Mouse (Mus musculus) lung, embryonic 14.5 days (tissue): ENCODE measurements around the gene Elmo1. TPM values are rescaled to one million over a fixed set of nuclear protein-coding genes. Genes with fewer than 3 reads are reported as not detected.

Experiments
- ATAC-seq: fragments of 200-750 bp; cut with Nextera tagmentation; 2 replicates; pipeline ENCODE4 v1.8.0; 2017; ENCODE audit warnings: mild to moderate bottlenecking, moderate TSS enrichment, moderate library complexity; ENCODE audit not compliant: insufficient read depth
- DNase-seq: peaks from one replicate; pipeline ENCODE4 v3.0.0-alpha.2; 2015
- H3K27ac ChIP-seq: fragments of 300-500 bp; sonication (generic); 2 replicates; pipeline ENCODE4 v1.5.1; 2014; ENCODE audit warnings: low read depth, mild to moderate bottlenecking, moderate library complexity
- H3K27me3 ChIP-seq: fragments of 300-500 bp; sonication (generic); 2 replicates; pipeline ENCODE4 v1.6.1; 2014; ENCODE audit warnings: low read length, control low read depth; ENCODE audit not compliant: insufficient read depth
- H3K36me3 ChIP-seq: fragments of 300-500 bp; sonication (generic); 2 replicates; pipeline ENCODE4 v1.6.1; 2014; ENCODE audit warnings: control low read depth; ENCODE audit not compliant: insufficient read depth
- H3K4me1 ChIP-seq: fragments of 300-500 bp; sonication (generic); 2 replicates; pipeline ENCODE4 v1.6.1; 2014; ENCODE audit warnings: antibody characterized with exemption, control low read depth; ENCODE audit not compliant: insufficient read depth
- H3K4me2 ChIP-seq: fragments of 300-500 bp; sonication (generic); 2 replicates; pipeline ENCODE4 v1.6.1; 2014; ENCODE audit warnings: mild to moderate bottlenecking
- H3K4me3 ChIP-seq: fragments of 300-500 bp; sonication (generic); 2 replicates; pipeline ENCODE4 v1.5.1; 2014; ENCODE audit warnings: low read depth, low read length
- H3K9ac ChIP-seq: fragments of 300-500 bp; sonication (generic); 2 replicates; pipeline ENCODE4 v1.6.1; 2014
- H3K9me3 ChIP-seq: fragments of 300-500 bp; sonication (generic); 2 replicates; pipeline ENCODE4 v1.6.1; 2016; ENCODE audit warnings: low read depth, low read length, control low read depth
- CTCF ChIP-seq: IDR thresholded peaks from 2 replicates; pipeline ENCODE4 v1.5.1; 2016; ENCODE audit warnings: antibody characterized with exemption, low read depth
- WGBS: fragments of 180-500 bp; shearing (Covaris S2); extraction: QIAGEN DNeasy Blood & Tissue Kit; methylation state at CpG from one replicate; pipeline ENCODE4 v1.1.7; 2014; 5-methylcytosine and 5-hydroxymethylcytosine counted together
- polyA plus RNA-seq: library from polyadenylated mRNA; unstranded; fragments of >200 nt; fragmentation: Nextera tagmentation; extraction: Ambion mirVana; gene quantifications from 2 replicates; pipeline ENCODE4 v1.2.1, GENCODE M21; 2014

Gene Elmo1
- polyA plus RNA-seq, 1 experiment from 2014 or later, result 37.8 TPM

GRCm38 (mm10) chr13:20489698-20490417 lies 399.5 kb downstream of the Elmo1 start:
- ATAC-seq, result peak; percentile 66; the same call in 1 of the 2 replicates
- Histone ChIP-seq H3K36me3 (no peaks in the 10 kb centered on the region), H3K4me3 (no peak overlapping the region), H3K9ac (no peak overlapping the region), H3K27ac (no peak overlapping the region), H3K27me3 (no peaks in the 10 kb centered on the region), H3K4me2 (no peak overlapping the region), H3K9me3 (no peaks in the 10 kb centered on the region), H3K4me1 (no peaks in the 10 kb centered on the region)
- DNase-seq, result peak; percentile 81
- 65% methylated on average over 8 of the region's 8 CpGs for WGBS
- TF ChIP-seq CTCF, result peak; percentile 78

DNA sequence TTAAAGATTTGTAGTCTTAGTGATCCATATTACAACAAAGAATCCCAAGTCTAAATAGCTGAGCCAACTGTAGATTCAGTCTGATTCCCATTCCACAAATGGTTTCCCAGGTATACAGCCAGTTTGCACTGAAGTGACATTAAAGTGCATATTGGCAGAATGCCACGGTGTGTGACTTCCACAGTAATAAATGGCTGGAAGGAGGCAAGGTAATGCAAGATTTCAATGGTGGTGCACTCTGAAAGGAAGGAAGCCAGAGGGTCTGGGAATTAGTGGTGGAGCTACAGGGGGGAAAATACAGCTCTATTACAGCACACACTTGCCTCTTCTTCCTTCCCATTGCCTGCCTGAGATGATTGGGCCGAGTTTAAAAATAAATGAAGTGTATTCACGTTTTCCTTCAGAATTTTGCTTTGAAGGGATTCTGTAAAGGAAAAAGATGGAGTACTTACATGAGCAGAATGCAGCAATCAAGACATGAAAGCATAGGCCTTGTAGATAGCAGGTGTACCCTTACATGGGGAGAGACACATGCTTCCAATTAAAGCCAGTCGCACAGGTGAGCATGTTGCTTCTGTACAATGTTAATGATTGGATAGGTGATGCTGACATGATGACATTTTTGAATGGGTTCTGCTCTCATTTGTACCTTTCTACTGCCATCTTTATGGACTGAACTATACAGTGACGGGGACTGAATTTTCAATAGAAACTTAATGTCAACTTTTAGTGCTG lies 400.6 kb downstream of the Elmo1 start:
- no peaks in the 10 kb centered on the region for H3K36me3 ChIP-seq
- no peaks in the 10 kb centered on the region for H3K9me3 ChIP-seq
- H3K4me3 ChIP-seq, result no peak overlapping the region
- no peaks in the 10 kb centered on the region for H3K4me1 ChIP-seq
- H3K4me2 ChIP-seq, result no peak overlapping the region
- DNase-seq, result peak; percentile 61
- TF ChIP-seq CTCF, result no peak
- no peak for ATAC-seq
- WGBS, result 61% methylated on average over 5 of the region's 5 CpGs
- H3K27me3 ChIP-seq, result no peaks in the 10 kb centered on the region
- no peak overlapping the region for H3K9ac ChIP-seq
- H3K27ac ChIP-seq, result no peak overlapping the region

- DNase-seq (peak; percentile 4), ATAC-seq (no peak)
- Histone ChIP-seq H3K36me3 (no peaks in the 10 kb centered on the region), H3K9me3 (no peaks in the 10 kb centered on the region), H3K4me3 (no peak overlapping the region), H3K9ac (no peak overlapping the region), H3K4me1 (no peaks in the 10 kb centered on the region), H3K27me3 (no peaks in the 10 kb centered on the region), H3K4me2 (no peak overlapping the region), H3K27ac (no peak overlapping the region; the same call in 1 of the 2 replicates)
- TF ChIP-seq CTCF, result no peak
- WGBS, result 38% methylated on average over 3 of the region's 3 CpGs
These were observed 401.3 kb downstream of the Elmo1 start for GRCm38 (mm10) chr13:20491666-20492065.

DNA sequence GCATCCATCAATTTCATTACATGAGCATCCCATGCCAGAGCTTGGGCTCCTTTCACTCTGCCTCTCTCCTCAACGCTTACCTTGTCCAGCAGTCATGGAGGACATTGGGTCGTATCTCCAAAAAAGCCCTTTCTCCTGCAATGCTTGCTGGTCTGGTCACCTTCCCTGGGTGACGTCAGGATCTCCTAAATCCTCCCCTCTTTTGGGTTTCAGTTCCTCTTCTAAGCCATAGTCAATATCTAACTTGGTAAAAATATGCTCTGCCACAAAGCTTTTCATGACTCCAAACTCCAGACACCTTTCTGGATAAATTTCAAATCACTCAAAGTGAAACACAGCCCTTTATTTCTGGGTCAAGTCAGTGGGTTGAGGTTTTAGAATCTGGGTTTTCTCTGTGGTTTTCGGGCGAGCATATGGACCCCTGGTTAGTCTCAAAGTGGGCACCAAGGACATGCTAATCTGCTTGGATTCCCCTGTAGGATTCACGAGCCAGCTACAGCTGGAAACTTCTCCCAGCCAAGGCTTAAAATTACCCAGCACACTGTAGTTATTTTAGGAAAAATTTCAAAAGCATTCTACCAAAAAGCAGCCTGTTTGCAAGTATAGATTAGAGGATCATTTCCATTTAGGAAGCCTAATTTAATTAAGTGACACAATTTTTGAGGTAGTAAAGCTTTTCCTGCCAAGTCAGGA lies 403.8 kb downstream of the Elmo1 start:
- Histone ChIP-seq H3K36me3 (no peaks in the 10 kb centered on the region), H3K27ac (no peak overlapping the region), H3K4me2 (no peak overlapping the region), H3K4me1 (no peaks in the 10 kb centered on the region), H3K4me3 (no peak overlapping the region), H3K27me3 (no peaks in the 10 kb centered on the region), H3K9me3 (no peaks in the 10 kb centered on the region), H3K9ac (no peak overlapping the region)
- ATAC-seq, result no peak
- no peak for DNase-seq
- WGBS, result 79% methylated on average over 6 of the region's 6 CpGs
- no peak for TF ChIP-seq CTCF

DNA sequence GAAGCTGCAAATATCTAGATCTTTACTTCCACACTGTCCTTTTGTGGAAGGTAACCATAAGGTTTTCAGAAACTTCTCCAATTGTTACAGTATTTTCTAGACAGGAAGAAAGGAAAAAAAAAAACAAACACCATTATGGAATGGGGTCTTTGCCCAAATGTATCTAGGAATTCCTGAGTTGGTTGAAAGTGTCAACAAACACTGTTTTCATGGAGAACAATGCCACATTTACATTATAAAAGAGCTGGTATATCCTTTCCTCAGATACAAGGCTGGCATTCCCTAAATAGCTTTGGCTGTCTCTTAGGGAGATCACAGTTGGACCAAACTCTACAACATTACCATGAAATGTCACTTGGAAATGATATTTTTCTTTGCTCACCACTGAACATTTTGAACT lies 411.5 kb downstream of the Elmo1 start:
- Histone ChIP-seq H3K4me2 (no peak overlapping the region), H3K27ac (no peak overlapping the region), H3K27me3 (no peaks in the 10 kb centered on the region), H3K4me3 (no peak overlapping the region), H3K4me1 (no peaks in the 10 kb centered on the region), H3K9ac (no peak overlapping the region), H3K9me3 (no peaks in the 10 kb centered on the region), H3K36me3 (no peaks in the 10 kb centered on the region)
- ATAC-seq, result no peak
- TF ChIP-seq CTCF, result no peak
- DNase-seq, result no peak

GRCm38 (mm10) chr13:20503371-20503770 lies 413.0 kb downstream of the Elmo1 start:
- Histone ChIP-seq H3K4me2 (no peak overlapping the region), H3K9me3 (no peaks in the 10 kb centered on the region), H3K27ac (no peak overlapping the region), H3K4me1 (no peaks in the 10 kb centered on the region), H3K27me3 (no peaks in the 10 kb centered on the region), H3K9ac (no peak overlapping the region), H3K36me3 (no peaks in the 10 kb centered on the region), H3K4me3 (no peak overlapping the region)
- WGBS, result 95% methylated on average over 3 of the region's 3 CpGs
- DNase-seq (no peak), ATAC-seq (no peak)
- TF ChIP-seq CTCF, result no peak

GRCm38 (mm10) chr13:20507381-20508129 lies 417.2 kb downstream of the Elmo1 start:
- 33% methylated on average over 10 of the region's 10 CpGs for WGBS
- Histone ChIP-seq H3K4me1 (no peaks in the 10 kb centered on the region), H3K9ac (no peak overlapping the region), H3K36me3 (no peaks in the 10 kb centered on the region), H3K4me2 (no peak overlapping the region), H3K27ac (no peak overlapping the region), H3K9me3 (no peaks in the 10 kb centered on the region), H3K27me3 (no peaks in the 10 kb centered on the region), H3K4me3 (no peak overlapping the region)
- ATAC-seq (no peak), DNase-seq (no peak)
- no peak for TF ChIP-seq CTCF
